Mouse (Mus musculus): ENCODE measurements around the gene Cacna1c. TPM values are rescaled to one million over a fixed set of nuclear protein-coding genes. Genes with fewer than 3 reads are reported as not detected.

Cacna1c gene
- polyA plus RNA-seq, 1 experiment from 2014 or later = 9.8 TPM

GRCm38 (mm10) chr6:118791921-118792368 is 404.3 kb downstream of the Cacna1c start:
- H3K9me3 ChIP-seq (ENCODE audit: control insufficient read depth, low read depth, low read length) = no peaks in the 10 kb centered on the region
- H3K27ac ChIP-seq (ENCODE audit: low read length) = peak overlapping the region; percentile 48; the same call in 1 of the 2 replicates
- no peak overlapping the region for H3K4me2 ChIP-seq (replicated peaks; ENCODE audit: low read depth, low read length)
- no peak overlapping the region for H3K9ac ChIP-seq (replicated peaks; ENCODE audit: low read depth, low read length)
- H3K4me3 ChIP-seq (ENCODE audit: low read depth, low read length) = no peak overlapping the region
- no peaks in the 10 kb centered on the region for H3K36me3 ChIP-seq (ENCODE audit: control insufficient read depth, insufficient read depth, low read length)
- peaks cover 13% of the 10 kb centered on the region for H3K4me1 ChIP-seq (ENCODE audit: control insufficient read depth, insufficient read depth, low read length)
- no peaks in the 10 kb centered on the region for H3K27me3 ChIP-seq (ENCODE audit: control insufficient read depth, insufficient read depth, low read length)
- ATAC-seq (ENCODE audit: insufficient number of reproducible peaks, insufficient read depth, low FRiP score, low read depth) = peak; percentile 23; the same call in 1 of the 2 replicates
- 18% methylated on average over 5 of the region's 5 CpGs for WGBS

- Histone ChIP-seq H3K4me1 (ENCODE audit: control insufficient read depth, insufficient read depth, low read length) (peaks cover 13% of the 10 kb centered on the region), H3K9ac (replicated peaks; ENCODE audit: low read depth, low read length) (no peak overlapping the region), H3K9me3 (ENCODE audit: control insufficient read depth, low read depth, low read length) (no peaks in the 10 kb centered on the region), H3K27ac (ENCODE audit: low read length) (no peak overlapping the region), H3K4me2 (replicated peaks; ENCODE audit: low read depth, low read length) (no peak overlapping the region), H3K27me3 (ENCODE audit: control insufficient read depth, insufficient read depth, low read length) (no peaks in the 10 kb centered on the region), H3K36me3 (ENCODE audit: control insufficient read depth, insufficient read depth, low read length) (no peaks in the 10 kb centered on the region), H3K4me3 (ENCODE audit: low read depth, low read length) (no peak overlapping the region)
- ATAC-seq (ENCODE audit: insufficient number of reproducible peaks, insufficient read depth, low FRiP score, low read depth) = no peak
- 84% methylated on average over 3 of the region's 3 CpGs for WGBS
Measured at GRCm38 (mm10) chr6:118787933-118788332, 408.3 kb downstream of the Cacna1c start.

GRCm38 (mm10) chr6:118780280-118780679 is 415.9 kb downstream of the Cacna1c start:
- WGBS = 70% methylated on average over 7 of the region's 7 CpGs
- no peaks in the 10 kb centered on the region for H3K27me3 ChIP-seq (ENCODE audit: control insufficient read depth, insufficient read depth, low read length)
- H3K27ac ChIP-seq (ENCODE audit: low read length) = no peak overlapping the region
- H3K4me3 ChIP-seq (ENCODE audit: low read depth, low read length) = no peak overlapping the region
- H3K4me1 ChIP-seq (ENCODE audit: control insufficient read depth, insufficient read depth, low read length) = no peaks in the 10 kb centered on the region
- H3K9me3 ChIP-seq (ENCODE audit: control insufficient read depth, low read depth, low read length) = no peaks in the 10 kb centered on the region
- H3K4me2 ChIP-seq (replicated peaks; ENCODE audit: low read depth, low read length) = no peak overlapping the region
- no peak for ATAC-seq (ENCODE audit: insufficient number of reproducible peaks, insufficient read depth, low FRiP score, low read depth)
- H3K36me3 ChIP-seq (ENCODE audit: control insufficient read depth, insufficient read depth, low read length) = no peaks in the 10 kb centered on the region
- H3K9ac ChIP-seq (replicated peaks; ENCODE audit: low read depth, low read length) = no peak overlapping the region

GRCm38 (mm10) chr6:118779201-118779600 is 417.0 kb downstream of the Cacna1c start:
- WGBS = 77% methylated on average over 8 of the region's 8 CpGs
- H3K27ac ChIP-seq (ENCODE audit: low read length) = no peak overlapping the region
- H3K9ac ChIP-seq (replicated peaks; ENCODE audit: low read depth, low read length) = no peak overlapping the region
- no peak overlapping the region for H3K4me3 ChIP-seq (ENCODE audit: low read depth, low read length)
- H3K4me1 ChIP-seq (ENCODE audit: control insufficient read depth, insufficient read depth, low read length) = no peaks in the 10 kb centered on the region
- no peak overlapping the region for H3K4me2 ChIP-seq (replicated peaks; ENCODE audit: low read depth, low read length)
- no peak for ATAC-seq (ENCODE audit: insufficient number of reproducible peaks, insufficient read depth, low FRiP score, low read depth)
- no peaks in the 10 kb centered on the region for H3K36me3 ChIP-seq (ENCODE audit: control insufficient read depth, insufficient read depth, low read length)
- no peaks in the 10 kb centered on the region for H3K27me3 ChIP-seq (ENCODE audit: control insufficient read depth, insufficient read depth, low read length)
- H3K9me3 ChIP-seq (ENCODE audit: control insufficient read depth, low read depth, low read length) = no peaks in the 10 kb centered on the region

GRCm38 (mm10) chr6:118777457-118777856 is 418.8 kb downstream of the Cacna1c start:
- H3K27ac ChIP-seq (ENCODE audit: low read length) = no peak overlapping the region
- no peaks in the 10 kb centered on the region for H3K27me3 ChIP-seq (ENCODE audit: control insufficient read depth, insufficient read depth, low read length)
- H3K9me3 ChIP-seq (ENCODE audit: control insufficient read depth, low read depth, low read length) = no peaks in the 10 kb centered on the region
- no peak overlapping the region for H3K4me3 ChIP-seq (ENCODE audit: low read depth, low read length)
- H3K36me3 ChIP-seq (ENCODE audit: control insufficient read depth, insufficient read depth, low read length) = no peaks in the 10 kb centered on the region
- no peaks in the 10 kb centered on the region for H3K4me1 ChIP-seq (ENCODE audit: control insufficient read depth, insufficient read depth, low read length)
- 54% methylated on average over 8 of the region's 8 CpGs for WGBS
- ATAC-seq (ENCODE audit: insufficient number of reproducible peaks, insufficient read depth, low FRiP score, low read depth) = peak; percentile 42; the same call in 1 of the 2 replicates
- H3K4me2 ChIP-seq (replicated peaks; ENCODE audit: low read depth, low read length) = no peak overlapping the region
- no peak overlapping the region for H3K9ac ChIP-seq (replicated peaks; ENCODE audit: low read depth, low read length)

GRCm38 (mm10) chr6:118776459-118776858 is 419.8 kb downstream of the Cacna1c start:
- H3K9me3 ChIP-seq (ENCODE audit: control insufficient read depth, low read depth, low read length) = no peaks in the 10 kb centered on the region
- H3K4me3 ChIP-seq (ENCODE audit: low read depth, low read length) = no peak overlapping the region
- no peaks in the 10 kb centered on the region for H3K4me1 ChIP-seq (ENCODE audit: control insufficient read depth, insufficient read depth, low read length)
- H3K27me3 ChIP-seq (ENCODE audit: control insufficient read depth, insufficient read depth, low read length) = no peaks in the 10 kb centered on the region
- no peak overlapping the region for H3K4me2 ChIP-seq (replicated peaks; ENCODE audit: low read depth, low read length)
- H3K9ac ChIP-seq (replicated peaks; ENCODE audit: low read depth, low read length) = no peak overlapping the region
- no peak for ATAC-seq (ENCODE audit: insufficient number of reproducible peaks, insufficient read depth, low FRiP score, low read depth)
- WGBS = 64% methylated on average over 9 of the region's 9 CpGs
- no peaks in the 10 kb centered on the region for H3K36me3 ChIP-seq (ENCODE audit: control insufficient read depth, insufficient read depth, low read length)
- no peak overlapping the region for H3K27ac ChIP-seq (ENCODE audit: low read length)

GRCm38 (mm10) chr6:118772581-118772980 is 423.6 kb downstream of the Cacna1c start:
- Histone ChIP-seq H3K4me3 (ENCODE audit: low read depth, low read length) (no peak overlapping the region), H3K9ac (replicated peaks; ENCODE audit: low read depth, low read length) (no peak overlapping the region), H3K27ac (ENCODE audit: low read length) (no peak overlapping the region), H3K27me3 (ENCODE audit: control insufficient read depth, insufficient read depth, low read length) (no peaks in the 10 kb centered on the region), H3K4me2 (replicated peaks; ENCODE audit: low read depth, low read length) (no peak overlapping the region), H3K9me3 (ENCODE audit: control insufficient read depth, low read depth, low read length) (no peaks in the 10 kb centered on the region), H3K36me3 (ENCODE audit: control insufficient read depth, insufficient read depth, low read length) (no peaks in the 10 kb centered on the region), H3K4me1 (ENCODE audit: control insufficient read depth, insufficient read depth, low read length) (no peaks in the 10 kb centered on the region)
- ATAC-seq (ENCODE audit: insufficient number of reproducible peaks, insufficient read depth, low FRiP score, low read depth) = no peak
- 87% methylated on average over 6 of the region's 6 CpGs for WGBS

GRCm38 (mm10) chr6:118771121-118771520 is 425.1 kb downstream of the Cacna1c start:
- Histone ChIP-seq H3K4me1 (ENCODE audit: control insufficient read depth, insufficient read depth, low read length) (no peaks in the 10 kb centered on the region), H3K9me3 (ENCODE audit: control insufficient read depth, low read depth, low read length) (no peaks in the 10 kb centered on the region), H3K36me3 (ENCODE audit: control insufficient read depth, insufficient read depth, low read length) (no peaks in the 10 kb centered on the region), H3K9ac (replicated peaks; ENCODE audit: low read depth, low read length) (no peak overlapping the region), H3K4me2 (replicated peaks; ENCODE audit: low read depth, low read length) (no peak overlapping the region), H3K27ac (ENCODE audit: low read length) (no peak overlapping the region), H3K4me3 (ENCODE audit: low read depth, low read length) (no peak overlapping the region), H3K27me3 (ENCODE audit: control insufficient read depth, insufficient read depth, low read length) (no peaks in the 10 kb centered on the region)
- 82% methylated on average over 4 of the region's 4 CpGs for WGBS
- ATAC-seq (ENCODE audit: insufficient number of reproducible peaks, insufficient read depth, low FRiP score, low read depth) = no peak; the same call in 1 of the 2 replicates

- Histone ChIP-seq H3K36me3 (ENCODE audit: control insufficient read depth, insufficient read depth, low read length) (no peaks in the 10 kb centered on the region), H3K4me1 (ENCODE audit: control insufficient read depth, insufficient read depth, low read length) (no peaks in the 10 kb centered on the region), H3K9me3 (ENCODE audit: control insufficient read depth, low read depth, low read length) (no peaks in the 10 kb centered on the region), H3K4me2 (replicated peaks; ENCODE audit: low read depth, low read length) (no peak overlapping the region), H3K27ac (ENCODE audit: low read length) (no peak overlapping the region), H3K9ac (replicated peaks; ENCODE audit: low read depth, low read length) (no peak overlapping the region), H3K4me3 (ENCODE audit: low read depth, low read length) (no peak overlapping the region), H3K27me3 (ENCODE audit: control insufficient read depth, insufficient read depth, low read length) (no peaks in the 10 kb centered on the region)
- 76% methylated on average over 6 of the region's 6 CpGs for WGBS
- no peak for ATAC-seq (ENCODE audit: insufficient number of reproducible peaks, insufficient read depth, low FRiP score, low read depth)
Measured at GRCm38 (mm10) chr6:118770396-118770795, 425.8 kb downstream of the Cacna1c start.

Data from stomach, embryonic 14.5 days (tissue).